Mouse (Mus musculus): ENCODE results near the gene Ankrd44. TPM values are rescaled to one million over a fixed set of nuclear protein-coding genes. Genes with fewer than 3 reads are reported as not detected.

Ankrd44 gene
- polyA plus RNA-seq, 1 experiment from 2014 or later: 10.5 TPM

- Histone ChIP-seq H3K9me3 (ENCODE audit: control insufficient read depth, low read length) (no peaks in the 10 kb centered on the region), H3K4me2 (ENCODE audit: low read length) (peak overlapping the region; percentile 31; the same call in 1 of the 2 replicates), H3K4me1 (ENCODE audit: control insufficient read depth in 2 of 2, insufficient read depth in 2 of 2, low read length in 2 of 2) (peaks cover 11 to 32% of the 10 kb centered on the region in 2 experiments), H3K36me3 (ENCODE audit: control insufficient read depth, insufficient read depth, low read length) (no peaks in the 10 kb centered on the region), H3K27me3 (ENCODE audit: control insufficient read depth, insufficient read depth, low read length) (no peaks in the 10 kb centered on the region), H3K9ac (ENCODE audit: low read length) (no peak overlapping the region), H3K27ac (replicated peaks in 1 of 2; ENCODE audit: control insufficient read depth in 1 of 2, insufficient read depth in 1 of 2, low read depth in 2 of 2, low read length in 2 of 2) (peak overlapping the region; percentile 40 to 81), H3K4me3 (ENCODE audit: control insufficient read depth in 1 of 2, insufficient read depth in 1 of 2, low read depth in 1 of 2, low read length in 2 of 2) (no peak overlapping the region)
- 57% methylated on average over 1 of the region's 1 CpGs for WGBS
- ATAC-seq (ENCODE audit: insufficient number of reproducible peaks, insufficient read depth, low FRiP score, low read depth): peak; percentile 59; the same call in 1 of the 2 replicates
Observed at GRCm38 (mm10) chr1:54710550-54710949, 215.6 kb downstream of the Ankrd44 start.

- H3K9ac ChIP-seq (ENCODE audit: low read length): no peak overlapping the region
- no peak overlapping the region for H3K27ac ChIP-seq (replicated peaks in 1 of 2; ENCODE audit: control insufficient read depth in 1 of 2, insufficient read depth in 1 of 2, low read depth in 2 of 2, low read length in 2 of 2)
- no peaks in the 10 kb centered on the region for H3K9me3 ChIP-seq (ENCODE audit: control insufficient read depth, low read length)
- no peak overlapping the region for H3K4me3 ChIP-seq (ENCODE audit: control insufficient read depth in 1 of 2, insufficient read depth in 1 of 2, low read depth in 1 of 2, low read length in 2 of 2)
- no peak for ATAC-seq (ENCODE audit: insufficient number of reproducible peaks, insufficient read depth, low FRiP score, low read depth)
- H3K27me3 ChIP-seq (ENCODE audit: control insufficient read depth, insufficient read depth, low read length): no peaks in the 10 kb centered on the region
- H3K36me3 ChIP-seq (ENCODE audit: control insufficient read depth, insufficient read depth, low read length): no peaks in the 10 kb centered on the region
- H3K4me1 ChIP-seq (ENCODE audit: control insufficient read depth in 2 of 2, insufficient read depth in 2 of 2, low read length in 2 of 2): peaks cover 7 to 23% of the 10 kb centered on the region in 2 experiments
- H3K4me2 ChIP-seq (ENCODE audit: low read length): no peak overlapping the region
- 88% methylated on average over 8 of the region's 8 CpGs for WGBS
Observed at GRCm38 (mm10) chr1:54707888-54708565, 218.2 kb downstream of the Ankrd44 start.

- ATAC-seq (ENCODE audit: insufficient number of reproducible peaks, insufficient read depth, low FRiP score, low read depth): no peak
- H3K36me3 ChIP-seq (ENCODE audit: control insufficient read depth, insufficient read depth, low read length): no peaks in the 10 kb centered on the region
- no peak overlapping the region for H3K27ac ChIP-seq (replicated peaks in 1 of 2; ENCODE audit: control insufficient read depth in 1 of 2, insufficient read depth in 1 of 2, low read depth in 2 of 2, low read length in 2 of 2)
- peaks cover 9 to 31% of the 10 kb centered on the region in 2 experiments for H3K4me1 ChIP-seq (ENCODE audit: control insufficient read depth in 2 of 2, insufficient read depth in 2 of 2, low read length in 2 of 2)
- 54% methylated on average over 10 of the region's 10 CpGs for WGBS
- no peak overlapping the region for H3K4me2 ChIP-seq (ENCODE audit: low read length)
- H3K9me3 ChIP-seq (ENCODE audit: control insufficient read depth, low read length): no peaks in the 10 kb centered on the region
- H3K27me3 ChIP-seq (ENCODE audit: control insufficient read depth, insufficient read depth, low read length): no peaks in the 10 kb centered on the region
- H3K4me3 ChIP-seq (ENCODE audit: control insufficient read depth in 1 of 2, insufficient read depth in 1 of 2, low read depth in 1 of 2, low read length in 2 of 2): no peak overlapping the region
- H3K9ac ChIP-seq (ENCODE audit: low read length): no peak overlapping the region
Observed at GRCm38 (mm10) chr1:54707036-54707887, 218.9 kb downstream of the Ankrd44 start.

GRCm38 (mm10) chr1:54706621-54707020 lies 219.6 kb downstream of the Ankrd44 start:
- H3K4me1 ChIP-seq (ENCODE audit: control insufficient read depth in 2 of 2, insufficient read depth in 2 of 2, low read length in 2 of 2): peaks cover 9 to 31% of the 10 kb centered on the region in 2 experiments
- H3K9ac ChIP-seq (ENCODE audit: low read length): no peak overlapping the region
- no peaks in the 10 kb centered on the region for H3K27me3 ChIP-seq (ENCODE audit: control insufficient read depth, insufficient read depth, low read length)
- no peaks in the 10 kb centered on the region for H3K9me3 ChIP-seq (ENCODE audit: control insufficient read depth, low read length)
- H3K27ac ChIP-seq (replicated peaks in 1 of 2; ENCODE audit: control insufficient read depth in 1 of 2, insufficient read depth in 1 of 2, low read depth in 2 of 2, low read length in 2 of 2): no peak overlapping the region
- WGBS: 25% methylated on average over 3 of the region's 3 CpGs
- ATAC-seq (ENCODE audit: insufficient number of reproducible peaks, insufficient read depth, low FRiP score, low read depth): no peak
- H3K36me3 ChIP-seq (ENCODE audit: control insufficient read depth, insufficient read depth, low read length): no peaks in the 10 kb centered on the region
- H3K4me2 ChIP-seq (ENCODE audit: low read length): no peak overlapping the region
- no peak overlapping the region for H3K4me3 ChIP-seq (ENCODE audit: control insufficient read depth in 1 of 2, insufficient read depth in 1 of 2, low read depth in 1 of 2, low read length in 2 of 2)

GRCm38 (mm10) chr1:54703466-54703865 lies 222.7 kb downstream of the Ankrd44 start:
- Histone ChIP-seq H3K4me3 (ENCODE audit: control insufficient read depth in 1 of 2, insufficient read depth in 1 of 2, low read depth in 1 of 2, low read length in 2 of 2) (no peak overlapping the region), H3K9me3 (ENCODE audit: control insufficient read depth, low read length) (no peaks in the 10 kb centered on the region), H3K36me3 (ENCODE audit: control insufficient read depth, insufficient read depth, low read length) (no peaks in the 10 kb centered on the region), H3K9ac (ENCODE audit: low read length) (no peak overlapping the region), H3K4me2 (ENCODE audit: low read length) (no peak overlapping the region), H3K4me1 (ENCODE audit: control insufficient read depth in 2 of 2, insufficient read depth in 2 of 2, low read length in 2 of 2) (peaks cover 4 to 16% of the 10 kb centered on the region in 2 experiments), H3K27ac (replicated peaks in 1 of 2; ENCODE audit: control insufficient read depth in 1 of 2, insufficient read depth in 1 of 2, low read depth in 2 of 2, low read length in 2 of 2) (no peak overlapping the region), H3K27me3 (ENCODE audit: control insufficient read depth, insufficient read depth, low read length) (no peaks in the 10 kb centered on the region)
- 77% methylated on average over 1 of the region's 1 CpGs for WGBS
- ATAC-seq (ENCODE audit: insufficient number of reproducible peaks, insufficient read depth, low FRiP score, low read depth): no peak

GRCm38 (mm10) chr1:54702918-54703317 lies 223.3 kb downstream of the Ankrd44 start:
- Histone ChIP-seq H3K4me1 (ENCODE audit: control insufficient read depth in 2 of 2, insufficient read depth in 2 of 2, low read length in 2 of 2) (peaks cover 4 to 16% of the 10 kb centered on the region in 2 experiments), H3K9ac (ENCODE audit: low read length) (no peak overlapping the region), H3K4me3 (ENCODE audit: control insufficient read depth in 1 of 2, insufficient read depth in 1 of 2, low read depth in 1 of 2, low read length in 2 of 2) (no peak overlapping the region), H3K27me3 (ENCODE audit: control insufficient read depth, insufficient read depth, low read length) (no peaks in the 10 kb centered on the region), H3K9me3 (ENCODE audit: control insufficient read depth, low read length) (no peaks in the 10 kb centered on the region), H3K4me2 (ENCODE audit: low read length) (no peak overlapping the region), H3K36me3 (ENCODE audit: control insufficient read depth, insufficient read depth, low read length) (no peaks in the 10 kb centered on the region), H3K27ac (replicated peaks in 1 of 2; ENCODE audit: control insufficient read depth in 1 of 2, insufficient read depth in 1 of 2, low read depth in 2 of 2, low read length in 2 of 2) (no peak overlapping the region)
- ATAC-seq (ENCODE audit: insufficient number of reproducible peaks, insufficient read depth, low FRiP score, low read depth): no peak

- Histone ChIP-seq H3K36me3 (ENCODE audit: control insufficient read depth, insufficient read depth, low read length) (no peaks in the 10 kb centered on the region), H3K4me1 (ENCODE audit: control insufficient read depth in 2 of 2, insufficient read depth in 2 of 2, low read length in 2 of 2) (peaks cover 2 to 4% of the 10 kb centered on the region in 2 experiments), H3K27me3 (ENCODE audit: control insufficient read depth, insufficient read depth, low read length) (no peaks in the 10 kb centered on the region), H3K4me2 (ENCODE audit: low read length) (no peak overlapping the region), H3K9me3 (ENCODE audit: control insufficient read depth, low read length) (no peaks in the 10 kb centered on the region), H3K4me3 (ENCODE audit: control insufficient read depth in 1 of 2, insufficient read depth in 1 of 2, low read depth in 1 of 2, low read length in 2 of 2) (no peak overlapping the region), H3K9ac (ENCODE audit: low read length) (no peak overlapping the region), H3K27ac (replicated peaks in 1 of 2; ENCODE audit: control insufficient read depth in 1 of 2, insufficient read depth in 1 of 2, low read depth in 2 of 2, low read length in 2 of 2) (no peak overlapping the region)
- WGBS: 91% methylated on average over 3 of the region's 3 CpGs
- ATAC-seq (ENCODE audit: insufficient number of reproducible peaks, insufficient read depth, low FRiP score, low read depth): no peak
Observed at GRCm38 (mm10) chr1:54695396-54695795, 230.8 kb downstream of the Ankrd44 start.

Measured in heart, embryonic 14.5 days (tissue).